Mouse (Mus musculus) kidney, postnatal 0 days (tissue): Measurements from ENCODE around the gene Pbrm1. TPM values are rescaled to one million over a fixed set of nuclear protein-coding genes. Genes with fewer than 3 reads are reported as not detected.

Experiments used
- ATAC-seq: fragments of 200-750 bp; cut with Nextera tagmentation; replicated peaks from 2 replicates; pipeline ENCODE4 v1.8.0; 2017; ENCODE audit warnings: low read depth, moderate number of reproducible peaks, moderate TSS enrichment, moderate library complexity; ENCODE audit not compliant: low FRiP score
- DNase-seq: peaks from one replicate; pipeline ENCODE4 v3.0.0-alpha.2; 2016; ENCODE audit warnings: low spot score
- H3K27ac ChIP-seq: fragments of 300-500 bp; sonication (generic); 2 replicates; pipeline ENCODE4 v1.5.1; 2014; ENCODE audit warnings: mild to moderate bottlenecking
- H3K27me3 ChIP-seq: fragments of 300-500 bp; sonication (generic); 2 replicates; pipeline ENCODE4 v1.6.1; 2014; ENCODE audit warnings: low read length, mixed read lengths; ENCODE audit not compliant: insufficient read depth
- H3K36me3 ChIP-seq: fragments of 300-500 bp; sonication (generic); 2 replicates; pipeline ENCODE4 v1.6.1; 2014; ENCODE audit warnings: low read length, mixed read lengths; ENCODE audit not compliant: insufficient read depth
- H3K4me1 ChIP-seq: fragments of 300-500 bp; sonication (generic); replicated peaks from 2 replicates; pipeline ENCODE4 v1.6.1; 2014; ENCODE audit warnings: antibody characterized with exemption, low read length, mixed read lengths; ENCODE audit not compliant: insufficient read depth
- H3K4me2 ChIP-seq: fragments of 300-500 bp; sonication (generic); 2 replicates; pipeline ENCODE4 v1.6.1; 2014; ENCODE audit warnings: mild to moderate bottlenecking, low read length, moderate library complexity, mixed read lengths
- H3K4me3 ChIP-seq: fragments of 300-500 bp; sonication (generic); replicated peaks from 2 replicates; pipeline ENCODE4 v1.5.1; 2014; ENCODE audit warnings: low read depth, low read length
- H3K9ac ChIP-seq: fragments of 300-500 bp; sonication (generic); 2 replicates; pipeline ENCODE4 v1.6.1; 2014; ENCODE audit warnings: low read depth, low read length
- H3K9me3 ChIP-seq: fragments of 300-500 bp; sonication (generic); replicated peaks from 2 replicates; pipeline ENCODE4 v1.6.1; 2016; ENCODE audit warnings: low read length, inconsistent platforms, mixed read lengths
- CTCF ChIP-seq: IDR thresholded peaks from 2 replicates; pipeline ENCODE4 v1.5.1; 2016; ENCODE audit warnings: antibody characterized with exemption, low read depth, mild to moderate bottlenecking, moderate library complexity
- WGBS: fragments of 180-500 bp; shearing (Covaris S2); extraction: QIAGEN DNeasy Blood & Tissue Kit; methylation state at CpG from one replicate; pipeline ENCODE4 v1.1.7; 2014; 5-methylcytosine and 5-hydroxymethylcytosine counted together
- polyA plus RNA-seq: library from polyadenylated mRNA; unstranded; fragments of >200 nt; fragmentation: Nextera tagmentation; extraction: Ambion mirVana; gene quantifications from 2 replicates; pipeline ENCODE4 v1.2.1, GENCODE M21; 2015

Pbrm1 gene
- polyA plus RNA-seq, 1 experiment from 2014 or later: 67.3 TPM

- no peak overlapping the region for H3K4me2 ChIP-seq
- no peaks in the 10 kb centered on the region for H3K27me3 ChIP-seq
- ATAC-seq: peak; percentile 47; the same call in 1 of the 2 replicates
- H3K4me3 ChIP-seq: no peak overlapping the region
- H3K27ac ChIP-seq: 0 out of 2 replicates have a peak overlapping the region, but pooled peaks have one; percentile 68
- H3K4me1 ChIP-seq: peaks cover under 1% of the 10 kb centered on the region; the same call in 1 of the 2 replicates
- no peak overlapping the region for H3K9ac ChIP-seq
- H3K36me3 ChIP-seq: peaks cover 50% of the 10 kb centered on the region
- no peak for DNase-seq
- no peaks in the 10 kb centered on the region for H3K9me3 ChIP-seq
- TF ChIP-seq CTCF: no peak
- WGBS: 76% methylated on average over 26 of the region's 35 CpGs
Measured at GRCm38 (mm10) chr14:31138219-31138896, 119.4 kb downstream of the Pbrm1 start.

DNA sequence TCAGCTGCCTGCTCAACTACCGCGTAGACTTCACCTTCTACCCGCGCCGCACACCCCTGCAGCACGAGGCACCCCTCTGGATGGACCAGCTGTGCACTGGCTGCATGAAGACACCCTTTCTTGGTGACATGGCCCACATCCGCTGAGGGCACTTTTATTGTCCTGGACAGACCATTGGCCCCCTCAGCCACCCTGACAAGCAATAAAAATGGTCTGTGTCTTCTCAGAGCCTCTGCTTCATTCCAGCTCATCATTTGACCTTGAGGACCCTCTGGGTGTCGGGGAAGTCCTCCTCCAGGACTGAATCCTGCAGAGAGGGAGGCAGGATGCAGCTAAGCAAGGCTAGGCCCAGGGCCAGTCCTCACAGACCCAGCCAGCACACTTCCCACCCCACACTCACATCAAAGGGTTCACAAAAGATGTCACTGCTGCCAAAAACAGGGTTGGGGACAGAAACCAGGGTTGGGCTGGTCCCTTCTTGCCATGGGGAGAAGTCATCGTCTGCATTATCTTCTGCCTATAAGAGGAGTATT, 120.0 kb downstream of the Pbrm1 start:
- 86% methylated on average over 9 of the region's 9 CpGs for WGBS
- no peak for DNase-seq
- no peak for TF ChIP-seq CTCF
- no peak overlapping the region for H3K4me2 ChIP-seq
- H3K4me1 ChIP-seq: no peaks in the 10 kb centered on the region
- no peaks in the 10 kb centered on the region for H3K9me3 ChIP-seq
- H3K36me3 ChIP-seq: peaks cover 50% of the 10 kb centered on the region
- H3K4me3 ChIP-seq: no peak overlapping the region
- no peaks in the 10 kb centered on the region for H3K27me3 ChIP-seq
- ATAC-seq: no peak
- H3K9ac ChIP-seq: no peak overlapping the region
- no peak overlapping the region for H3K27ac ChIP-seq

- DNase-seq: no peak
- Histone ChIP-seq H3K27me3 (no peaks in the 10 kb centered on the region), H3K9me3 (no peaks in the 10 kb centered on the region), H3K4me3 (no peak overlapping the region), H3K36me3 (peaks cover 50% of the 10 kb centered on the region), H3K27ac (no peak overlapping the region), H3K4me1 (no peaks in the 10 kb centered on the region), H3K4me2 (no peak overlapping the region), H3K9ac (no peak overlapping the region)
- WGBS: 84% methylated on average over 12 of the region's 12 CpGs
- no peak for ATAC-seq
- TF ChIP-seq CTCF: no peak
Measured at GRCm38 (mm10) chr14:31139666-31140065, 120.7 kb downstream of the Pbrm1 start.

DNA sequence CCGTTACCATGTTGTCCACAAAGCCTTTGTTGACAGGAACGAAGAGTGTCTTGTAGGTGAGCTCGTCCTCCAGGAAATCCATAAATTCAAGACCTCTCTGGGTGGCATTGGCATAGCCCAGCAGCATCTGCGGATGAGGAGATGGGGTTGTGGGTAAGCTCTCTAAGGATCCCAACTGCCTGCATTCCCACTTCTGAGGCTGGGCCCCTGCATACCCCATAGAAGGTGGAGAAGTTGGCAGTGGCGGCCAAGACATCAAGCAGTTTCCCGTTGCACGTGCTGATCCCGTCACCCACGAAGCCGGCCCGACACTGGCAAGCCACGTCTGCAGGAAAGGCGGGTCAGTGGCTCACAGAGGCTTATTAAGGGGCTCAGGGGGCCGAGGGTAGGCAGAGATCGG, 121.2 kb downstream of the Pbrm1 start:
- Histone ChIP-seq H3K36me3 (peaks cover 50% of the 10 kb centered on the region), H3K27ac (no peak overlapping the region), H3K9ac (no peak overlapping the region), H3K4me3 (no peak overlapping the region), H3K9me3 (no peaks in the 10 kb centered on the region), H3K4me1 (no peaks in the 10 kb centered on the region), H3K27me3 (no peaks in the 10 kb centered on the region), H3K4me2 (no peak overlapping the region)
- ATAC-seq (no peak), DNase-seq (no peak)
- TF ChIP-seq CTCF: no peak
- WGBS: 88% methylated on average over 15 of the region's 15 CpGs

- Histone ChIP-seq H3K4me1 (no peaks in the 10 kb centered on the region), H3K9me3 (no peaks in the 10 kb centered on the region), H3K4me2 (no peak overlapping the region), H3K27me3 (no peaks in the 10 kb centered on the region), H3K27ac (no peak overlapping the region), H3K9ac (no peak overlapping the region), H3K4me3 (no peak overlapping the region), H3K36me3 (peaks cover 41% of the 10 kb centered on the region)
- ATAC-seq (no peak), DNase-seq (no peak)
- 92% methylated on average over 14 of the region's 14 CpGs for WGBS
- no peak for TF ChIP-seq CTCF
Measured at GRCm38 (mm10) chr14:31141011-31141410, 122.1 kb downstream of the Pbrm1 start.

- Histone ChIP-seq H3K27ac (no peak overlapping the region), H3K4me1 (0 out of 2 replicates have a peak, but pooled peaks cover 2% of the 10 kb centered on the region), H3K36me3 (0 out of 2 replicates have a peak, but pooled peaks cover 8% of the 10 kb centered on the region), H3K4me2 (no peak overlapping the region), H3K27me3 (no peaks in the 10 kb centered on the region), H3K4me3 (no peak overlapping the region), H3K9ac (no peak overlapping the region), H3K9me3 (no peaks in the 10 kb centered on the region)
- ATAC-seq (no peak), DNase-seq (no peak)
- WGBS: 84% methylated on average over 11 of the region's 11 CpGs
- TF ChIP-seq CTCF: no peak
Measured at GRCm38 (mm10) chr14:31145694-31146093, 126.8 kb downstream of the Pbrm1 start.
